Mouse (Mus musculus) heart, embryonic 13.5 days (tissue): ENCODE measurements around the gene Hyal2. TPM values are rescaled to one million over a fixed set of nuclear protein-coding genes. Genes with fewer than 3 reads are reported as not detected.
"Not testable (repeated sequence)": the region's sequence is repeated elsewhere in the genome, so short reads cannot be mapped to it uniquely, and the experiment has no call there.

Experiments
- ATAC-seq: fragments of 200-750 bp; cut with Nextera tagmentation; 2 replicates; pipeline ENCODE4 v1.8.0; 2017; ENCODE audit warnings: moderate TSS enrichment; ENCODE audit not compliant: insufficient number of reproducible peaks, low FRiP score, low TSS enrichment; ENCODE audit errors: extremely low read depth
- H3K27ac ChIP-seq: fragments of 300-500 bp; sonication (generic); replicated peaks from 2 replicates; pipeline ENCODE4 v1.5.1; 2015; ENCODE audit warnings: moderate library complexity, mild to moderate bottlenecking, inconsistent platforms
- H3K27me3 ChIP-seq: fragments of 300-500 bp; sonication (generic); replicated peaks from 2 replicates; pipeline ENCODE4 v1.6.1; 2015; ENCODE audit warnings: mild to moderate bottlenecking, inconsistent platforms
- H3K36me3 ChIP-seq: fragments of 300-500 bp; sonication (generic); 2 replicates; pipeline ENCODE4 v1.6.1; 2015; ENCODE audit warnings: mild to moderate bottlenecking, inconsistent platforms
- H3K4me1 ChIP-seq: fragments of 300-500 bp; sonication (generic); 2 replicates; pipeline ENCODE4 v1.6.1; 2015; ENCODE audit warnings: inconsistent platforms
- H3K4me2 ChIP-seq: fragments of 300-500 bp; sonication (generic); 2 replicates; pipeline ENCODE4 v1.6.1; 2015; ENCODE audit warnings: inconsistent platforms, mild to moderate bottlenecking, moderate library complexity
- H3K4me3 ChIP-seq: fragments of 300-500 bp; sonication (generic); 2 replicates; pipeline ENCODE4 v1.5.1; 2015; ENCODE audit warnings: moderate library complexity, mild to moderate bottlenecking, inconsistent platforms
- H3K9ac ChIP-seq: fragments of 300-500 bp; sonication (generic); 2 replicates; pipeline ENCODE4 v1.6.1; 2015; ENCODE audit warnings: inconsistent platforms, mild to moderate bottlenecking, moderate library complexity
- H3K9me3 ChIP-seq: fragments of 300-500 bp; sonication (generic); 2 replicates; pipeline ENCODE4 v1.6.1; 2016; ENCODE audit warnings: inconsistent platforms
- WGBS: fragments of 180-500 bp; shearing (Covaris S2); methylation state at CpG from one replicate; pipeline ENCODE4 v1.1.7; 2015; ENCODE audit warnings: mixed read lengths; 5-methylcytosine and 5-hydroxymethylcytosine counted together
- polyA plus RNA-seq: library from polyadenylated mRNA; unstranded; fragments of >200 nt; fragmentation: Nextera tagmentation; extraction: Ambion mirVana; gene quantifications from 2 replicates; pipeline ENCODE4 v1.2.1, GENCODE M21; 2015

Gene Hyal2
- polyA plus RNA-seq, 1 experiment from 2014 or later, result 94.0 TPM

DNA sequence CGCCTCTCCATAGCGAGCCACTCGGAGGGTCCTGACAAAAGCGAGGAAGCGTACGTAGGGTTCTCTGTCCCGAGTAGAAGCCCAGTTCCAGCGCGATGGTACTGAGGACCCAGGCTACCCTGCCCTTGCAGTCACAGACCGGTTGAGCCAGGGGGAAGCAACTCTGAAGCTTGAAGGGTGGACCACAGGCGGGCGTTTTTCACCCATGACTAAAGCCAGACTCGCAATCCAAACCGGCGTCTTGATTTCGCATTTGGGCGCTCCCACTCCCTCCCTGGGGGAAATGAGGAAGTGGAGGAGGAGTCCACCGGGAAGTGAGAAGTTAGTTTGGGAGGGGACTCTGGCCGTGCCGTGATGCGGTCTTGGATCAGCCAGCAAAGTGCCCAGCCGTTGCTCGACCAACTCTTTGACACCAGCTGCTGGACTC, 12.7 kb upstream of the Hyal2 start:
- ATAC-seq, result no peak
- 0% methylated on average over 23 of the region's 23 CpGs for WGBS
- peaks cover 56% of the 10 kb centered on the region for H3K4me1 ChIP-seq
- H3K9me3 ChIP-seq, result no peaks in the 10 kb centered on the region
- peaks cover 37% of the 10 kb centered on the region for H3K36me3 ChIP-seq
- H3K9ac ChIP-seq, result peak overlapping the region; percentile 95
- peak overlapping the region; percentile 96 for H3K4me2 ChIP-seq
- peaks cover 19% of the 10 kb centered on the region for H3K27me3 ChIP-seq
- peak overlapping the region; percentile 86 for H3K4me3 ChIP-seq
- H3K27ac ChIP-seq, result peak overlapping the region; percentile 99

DNA sequence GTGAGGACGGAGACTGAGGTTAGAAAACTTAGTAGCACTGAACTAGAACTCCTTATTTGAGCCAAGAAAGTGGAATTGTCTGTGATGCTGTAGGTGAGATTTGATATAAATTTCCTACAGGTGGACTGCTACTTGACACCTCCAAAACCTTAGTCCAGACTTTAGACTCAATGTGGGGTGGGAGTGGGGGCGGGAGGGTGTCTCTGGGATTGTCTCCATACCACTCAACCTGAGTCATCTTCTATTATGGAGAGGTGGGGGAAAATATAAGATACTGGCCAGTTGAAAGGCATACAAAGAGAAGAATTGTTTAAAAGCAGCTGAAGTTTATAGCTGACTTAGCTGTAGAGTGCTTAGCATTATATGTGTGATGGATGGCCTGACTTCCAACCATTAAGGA, 12.0 kb upstream of the Hyal2 start:
- WGBS, result 20% methylated on average over 2 of the region's 2 CpGs
- H3K27ac ChIP-seq, result peak overlapping the region; percentile 99
- peak overlapping the region; percentile 96 for H3K4me2 ChIP-seq
- H3K27me3 ChIP-seq, result peaks cover 12% of the 10 kb centered on the region
- peak overlapping the region; percentile 86 for H3K4me3 ChIP-seq
- H3K9me3 ChIP-seq, result no peaks in the 10 kb centered on the region
- H3K4me1 ChIP-seq, result peaks cover 54% of the 10 kb centered on the region
- peaks cover 44% of the 10 kb centered on the region for H3K36me3 ChIP-seq
- no peak for ATAC-seq
- peak overlapping the region; percentile 95 for H3K9ac ChIP-seq

DNA sequence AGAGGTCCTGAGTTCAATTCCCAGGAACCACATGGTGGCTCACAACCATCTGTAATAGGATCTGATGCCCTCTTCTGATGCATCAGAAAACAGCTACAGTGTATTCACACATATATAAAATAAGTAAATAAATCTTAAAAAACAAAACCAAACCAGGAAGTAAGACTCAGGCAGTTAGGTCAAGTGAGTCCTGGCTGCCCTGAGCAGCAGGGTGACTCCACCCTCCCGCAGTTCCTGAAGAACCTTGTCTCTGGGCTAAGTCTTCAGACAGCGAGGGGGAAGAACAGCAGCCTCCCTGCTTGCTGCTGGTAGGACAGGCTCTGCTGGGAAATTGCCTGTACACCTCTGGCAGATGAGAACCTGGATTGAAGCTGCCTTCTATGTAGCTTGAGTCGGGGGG, 11.4 kb upstream of the Hyal2 start:
- ATAC-seq, result no peak
- Histone ChIP-seq H3K27me3 (peaks cover 8% of the 10 kb centered on the region; the same call in 1 of the 2 replicates), H3K9me3 (no peaks in the 10 kb centered on the region), H3K27ac (0 out of 2 replicates have a peak overlapping the region, but pooled peaks have one; percentile 12), H3K4me3 (peak overlapping the region; percentile 86), H3K9ac (peak overlapping the region; percentile 95), H3K4me2 (peak overlapping the region; percentile 96), H3K4me1 (peaks cover 48% of the 10 kb centered on the region), H3K36me3 (peaks cover 50% of the 10 kb centered on the region)
- 52% methylated on average over 3 of the region's 3 CpGs for WGBS

DNA sequence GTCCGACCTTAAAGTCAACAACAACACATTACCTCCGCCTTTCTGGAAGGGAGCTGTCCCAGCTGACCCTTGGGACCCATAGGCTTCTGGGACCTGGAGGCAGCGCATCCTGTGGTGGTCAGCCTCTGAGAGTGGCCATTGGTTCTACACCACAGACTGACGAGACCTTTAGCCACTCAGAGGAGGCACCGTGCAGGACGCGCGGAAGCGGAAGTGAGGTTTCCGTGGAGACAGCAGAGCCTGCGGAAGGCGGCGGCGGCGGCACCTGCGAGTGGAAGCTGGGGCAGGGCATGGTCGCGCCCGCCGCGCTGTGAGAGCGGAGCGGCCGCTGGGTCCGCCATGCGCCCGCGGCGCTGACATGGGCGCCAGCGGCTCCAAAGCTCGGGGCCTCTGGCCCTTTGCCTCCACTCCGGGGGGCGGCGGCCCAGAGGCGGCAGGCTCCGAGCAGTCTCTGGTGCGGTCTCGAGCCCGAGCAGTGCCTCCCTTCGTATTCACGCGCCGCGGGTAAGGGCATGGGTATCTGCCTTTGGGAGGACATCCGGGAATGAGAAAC, 4.6 kb upstream of the Hyal2 start, which contains the start of gene Tusc2:
Gene Tusc2 (plus strand): TSS at position 227 of the 553 bp plus-strand sequence.
- under 1% methylated on average over 43 of the region's 46 CpGs for WGBS
- H3K4me1 ChIP-seq, result peaks cover 49% of the 10 kb centered on the region
- peak within 1 kb of the TSS; percentile 90 for H3K4me2 ChIP-seq
- peak within 1 kb of the TSS; percentile 76 for H3K27ac ChIP-seq
- peak within 1 kb of the TSS; percentile 94 for H3K9ac ChIP-seq
- H3K9me3 ChIP-seq, result no peaks in the 10 kb centered on the region
- no peaks in the 10 kb centered on the region for H3K27me3 ChIP-seq
- peak within 1 kb of the TSS; percentile 93 for H3K4me3 ChIP-seq
- H3K36me3 ChIP-seq, result peaks cover 59% of the 10 kb centered on the region
- peak; percentile 92 for ATAC-seq

DNA sequence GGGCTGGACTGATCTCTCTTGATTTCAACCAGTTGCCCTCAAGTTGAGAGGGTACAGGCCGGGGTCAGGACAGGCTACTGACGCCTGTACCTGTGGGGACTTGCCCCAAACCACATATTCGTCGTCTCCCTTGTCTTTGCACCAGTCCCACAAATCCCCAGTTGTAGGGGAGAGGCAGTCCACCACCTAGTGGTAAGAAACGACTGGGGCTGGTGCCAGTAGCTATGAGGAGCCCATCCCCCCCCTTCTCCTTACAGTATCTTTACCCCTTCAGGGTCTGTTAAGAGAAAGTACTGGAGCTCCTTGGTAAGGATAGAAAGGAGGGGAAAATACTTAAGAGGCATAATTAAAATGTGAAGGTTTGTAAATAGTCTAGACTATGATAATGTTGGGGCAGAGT, 2.2 kb upstream of the Hyal2 start:
- H3K4me2 ChIP-seq, result peak overlapping the region; percentile 81
- 48% methylated on average over 5 of the region's 5 CpGs for WGBS
- not testable (repeated sequence) for H3K27me3 ChIP-seq, ATAC-seq, H3K9me3 ChIP-seq
- H3K4me3 ChIP-seq, result peak overlapping the region; percentile 8; the same call in 1 of the 2 replicates
- peaks cover 59% of the 10 kb centered on the region for H3K4me1 ChIP-seq
- peak overlapping the region; percentile 83 for H3K27ac ChIP-seq
- peaks cover 39% of the 10 kb centered on the region for H3K36me3 ChIP-seq
- peak overlapping the region; percentile 42; the same call in 1 of the 2 replicates for H3K9ac ChIP-seq

DNA sequence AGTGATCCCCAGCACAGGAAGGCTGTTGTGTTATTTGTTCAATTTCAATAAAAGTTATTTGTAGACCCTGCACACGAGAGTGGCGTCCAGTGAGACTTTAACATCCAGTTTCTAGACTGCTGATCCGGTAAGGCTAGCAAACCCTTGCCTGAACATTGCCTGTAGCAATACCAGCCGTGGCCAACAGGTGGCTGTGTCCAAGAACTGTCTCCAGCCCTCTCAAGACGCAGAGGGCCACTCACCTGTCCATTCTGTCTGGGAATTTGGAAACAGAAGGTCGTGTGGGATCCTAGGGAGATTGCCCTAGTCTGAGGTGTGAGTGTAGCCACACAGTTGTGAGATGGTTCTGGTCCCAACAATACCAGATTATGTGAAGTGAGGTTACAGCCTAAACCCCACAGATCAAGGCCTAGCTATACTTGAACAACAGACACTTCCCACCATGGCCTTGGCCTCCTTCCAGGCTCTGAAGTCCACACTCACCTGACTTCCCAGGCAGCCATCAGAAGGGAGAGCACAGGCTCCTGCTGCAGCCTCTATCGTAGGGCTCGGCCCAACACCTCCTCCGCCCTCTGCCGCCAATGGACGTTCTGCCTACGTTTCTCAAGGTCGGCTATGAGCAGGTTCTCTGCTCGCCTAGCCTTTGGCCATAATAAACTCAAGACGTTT, 1.6 kb upstream of the Hyal2 start:
- H3K9me3 ChIP-seq, result no peaks in the 10 kb centered on the region
- H3K27me3 ChIP-seq, result no peaks in the 10 kb centered on the region
- no peak overlapping the region for H3K9ac ChIP-seq
- no peak for ATAC-seq
- H3K4me1 ChIP-seq, result peaks cover 65% of the 10 kb centered on the region
- H3K4me3 ChIP-seq, result peak overlapping the region; percentile 17; the same call in 1 of the 2 replicates
- peak overlapping the region; percentile 81 for H3K4me2 ChIP-seq
- 43% methylated on average over 15 of the region's 15 CpGs for WGBS
- peaks cover 39% of the 10 kb centered on the region for H3K36me3 ChIP-seq
- peak overlapping the region; percentile 83 for H3K27ac ChIP-seq

DNA sequence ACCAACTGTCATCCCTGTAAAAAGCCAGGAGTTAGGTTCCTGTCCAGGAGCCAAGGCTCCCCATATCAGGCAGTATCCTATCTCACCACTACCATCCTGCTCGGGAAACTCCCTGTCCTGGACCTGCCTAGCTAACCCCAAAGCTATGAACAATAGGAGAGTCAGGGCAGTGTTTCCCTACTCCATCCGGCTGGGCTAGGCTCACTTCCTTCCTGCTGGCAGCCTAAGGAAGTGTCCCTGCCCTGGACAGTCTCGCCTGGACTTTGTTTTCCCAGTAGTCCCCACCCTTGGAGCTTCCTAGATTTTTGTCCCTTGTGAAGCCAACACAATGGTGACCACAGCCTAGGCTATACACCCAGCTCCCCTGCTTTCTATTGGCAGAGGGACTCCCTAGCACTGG, 890 bp upstream of the Hyal2 start:
- Histone ChIP-seq H3K4me1 (peaks cover 72% of the 10 kb centered on the region), H3K27ac (peak overlapping the region; percentile 83), H3K9me3 (no peaks in the 10 kb centered on the region), H3K9ac (no peak overlapping the region), H3K4me2 (peak overlapping the region; percentile 81), H3K27me3 (no peaks in the 10 kb centered on the region), H3K4me3 (no peak overlapping the region), H3K36me3 (peaks cover 39% of the 10 kb centered on the region)
- ATAC-seq, result no peak
- 55% methylated on average over 3 of the region's 3 CpGs for WGBS

DNA sequence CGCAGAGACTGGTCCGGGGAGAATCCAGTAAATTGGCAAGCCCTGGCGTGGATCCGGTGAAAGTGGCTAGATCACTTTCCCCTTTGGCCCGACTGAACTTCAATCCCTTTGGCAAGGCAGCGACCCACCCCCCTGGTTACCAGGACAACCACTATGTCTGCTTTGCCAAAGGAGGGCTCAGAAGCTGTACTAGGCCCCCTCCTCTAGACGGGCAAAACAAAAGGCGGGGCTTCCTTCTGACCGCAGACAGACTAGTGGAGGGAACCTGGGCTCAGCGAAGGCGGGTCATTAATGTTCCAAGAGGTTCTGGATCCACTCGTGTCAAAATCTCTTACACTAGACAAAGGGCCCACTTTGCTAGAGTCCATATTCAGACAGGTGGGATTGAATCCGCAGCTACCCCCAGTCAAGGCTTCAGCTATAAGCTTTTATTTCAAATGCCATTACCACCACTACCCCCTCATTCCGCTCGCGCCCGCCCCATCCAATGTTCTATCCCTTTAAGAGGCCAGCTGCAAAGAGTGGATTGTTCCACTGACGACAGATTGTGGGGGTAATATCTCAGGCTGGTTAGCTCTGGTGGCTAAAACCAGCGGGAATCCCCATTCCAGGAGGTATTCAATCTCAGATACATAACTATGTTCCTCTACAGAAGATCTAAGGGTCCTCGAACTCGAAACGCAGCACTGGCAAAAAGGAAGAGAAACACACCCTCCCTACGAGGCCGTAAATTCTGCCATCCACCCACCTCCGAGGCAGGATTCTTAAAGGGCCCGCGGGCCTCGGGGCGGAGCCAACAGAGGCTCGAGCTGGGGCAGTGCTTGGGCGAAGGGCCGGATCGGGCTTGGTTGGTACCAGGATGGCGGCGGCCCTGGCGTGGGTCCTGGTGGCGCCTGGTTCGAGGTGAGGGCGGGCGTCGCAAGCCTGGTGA, 851 bp downstream of the Hyal2 start:
- Histone ChIP-seq H3K27ac (peak overlapping the region; percentile 83), H3K36me3 (peaks cover 50% of the 10 kb centered on the region), H3K4me3 (peak overlapping the region; percentile 87), H3K9ac (peak overlapping the region; percentile 93), H3K4me1 (peaks cover 66% of the 10 kb centered on the region), H3K4me2 (peak overlapping the region; percentile 81), H3K27me3 (no peaks in the 10 kb centered on the region), H3K9me3 (no peaks in the 10 kb centered on the region)
- peak; percentile 77 for ATAC-seq
- under 1% methylated on average over 41 of the region's 41 CpGs for WGBS

DNA sequence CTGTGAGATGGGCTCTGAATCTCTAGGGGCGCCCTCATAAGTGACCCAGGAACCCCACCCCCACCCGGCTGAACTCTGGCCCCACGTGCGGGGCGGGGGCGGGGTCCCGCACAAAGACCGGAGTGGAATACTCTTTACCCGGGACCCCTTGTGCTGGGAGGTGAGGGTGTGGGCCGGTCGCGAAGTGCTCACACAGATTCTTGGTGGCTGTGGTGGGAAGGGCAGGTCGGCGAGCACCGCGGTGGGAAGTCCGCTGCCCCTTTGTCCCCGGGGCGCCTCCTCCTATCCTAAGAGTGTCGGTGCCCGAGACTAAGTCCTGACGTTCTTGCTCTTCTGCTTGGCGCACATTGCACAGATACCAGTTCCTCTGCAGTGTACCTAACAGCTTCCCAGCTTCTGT, 1.5 kb downstream of the Hyal2 start:
- Histone ChIP-seq H3K27ac (peak overlapping the region; percentile 83), H3K27me3 (no peaks in the 10 kb centered on the region), H3K4me1 (peaks cover 59% of the 10 kb centered on the region), H3K4me2 (peak overlapping the region; percentile 81), H3K9ac (peak overlapping the region; percentile 93), H3K4me3 (peak overlapping the region; percentile 87), H3K9me3 (no peaks in the 10 kb centered on the region), H3K36me3 (peaks cover 53% of the 10 kb centered on the region)
- WGBS, result under 1% methylated on average over 23 of the region's 23 CpGs
- peak; percentile 20 for ATAC-seq

DNA sequence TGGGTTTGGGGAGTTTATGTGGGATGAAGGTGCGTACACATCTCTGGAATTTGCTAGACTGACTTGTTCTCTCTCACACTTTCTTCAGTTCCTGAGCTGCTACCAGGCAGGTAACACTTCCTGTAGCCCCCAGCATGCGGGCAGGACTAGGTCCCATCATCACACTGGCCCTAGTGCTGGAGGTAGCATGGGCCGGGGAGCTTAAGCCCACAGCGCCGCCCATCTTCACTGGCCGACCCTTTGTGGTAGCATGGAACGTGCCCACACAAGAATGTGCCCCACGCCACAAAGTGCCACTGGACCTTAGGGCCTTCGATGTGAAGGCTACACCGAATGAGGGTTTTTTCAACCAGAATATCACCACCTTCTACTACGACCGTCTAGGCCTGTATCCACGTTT, 2.3 kb downstream of the Hyal2 start:
- H3K4me3 ChIP-seq, result peak overlapping the region; percentile 87
- peak overlapping the region; percentile 93 for H3K9ac ChIP-seq
- H3K4me2 ChIP-seq, result peak overlapping the region; percentile 81
- peaks cover 57% of the 10 kb centered on the region for H3K4me1 ChIP-seq
- 50% methylated on average over 13 of the region's 13 CpGs for WGBS
- no peak for ATAC-seq
- H3K27ac ChIP-seq, result peak overlapping the region; percentile 83
- H3K9me3 ChIP-seq, result no peaks in the 10 kb centered on the region
- no peaks in the 10 kb centered on the region for H3K27me3 ChIP-seq
- peaks cover 53% of the 10 kb centered on the region for H3K36me3 ChIP-seq

DNA sequence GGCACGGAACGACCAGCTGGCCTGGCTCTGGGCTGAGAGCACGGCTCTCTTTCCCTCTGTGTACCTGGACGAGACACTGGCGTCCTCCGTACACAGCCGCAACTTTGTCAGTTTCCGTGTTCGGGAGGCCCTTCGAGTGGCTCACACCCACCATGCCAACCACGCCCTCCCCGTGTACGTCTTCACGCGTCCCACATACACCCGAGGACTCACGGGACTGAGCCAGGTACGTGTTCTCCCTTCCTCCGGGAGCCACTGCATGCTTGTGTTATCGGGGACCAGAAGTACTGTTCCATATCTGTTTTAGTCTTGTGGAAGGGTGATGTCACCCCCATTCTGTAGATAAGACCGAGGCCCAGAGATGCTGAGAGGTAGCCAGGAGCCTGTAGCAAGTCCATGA, 3.1 kb downstream of the Hyal2 start:
- 57% methylated on average over 21 of the region's 21 CpGs for WGBS
- Histone ChIP-seq H3K27ac (peak overlapping the region; percentile 83), H3K9ac (peak overlapping the region; percentile 93), H3K4me3 (peak overlapping the region; percentile 87), H3K36me3 (peaks cover 47% of the 10 kb centered on the region), H3K9me3 (no peaks in the 10 kb centered on the region), H3K4me2 (peak overlapping the region; percentile 81), H3K27me3 (no peaks in the 10 kb centered on the region), H3K4me1 (peaks cover 55% of the 10 kb centered on the region)
- no peak for ATAC-seq
